Mouse (Mus musculus) testis, adult 2 months (tissue): ENCODE data around the gene Gale. TPM values are rescaled to one million over a fixed set of nuclear protein-coding genes. Genes with fewer than 3 reads are reported as not detected.

Experiments used
- H3K27ac ChIP-seq: fragments of 200-500 bp; 2 replicates; pipeline ENCODE4 v1.5.1; 2012; ENCODE audit warnings: low read depth, low read length; ENCODE audit not compliant: control insufficient read depth, insufficient read depth
- H3K27me3 ChIP-seq: fragments of 200-500 bp; 2 replicates; pipeline ENCODE4 v1.6.1; 2012; ENCODE audit warnings: mild to moderate bottlenecking, low read length, moderate library complexity; ENCODE audit not compliant: control insufficient read depth, insufficient read depth
- H3K36me3 ChIP-seq: fragments of 200-500 bp; 2 replicates; pipeline ENCODE4 v1.6.1; 2012; ENCODE audit warnings: mild to moderate bottlenecking, low read length; ENCODE audit not compliant: control insufficient read depth, insufficient read depth
- H3K4me1 ChIP-seq: fragments of 200-500 bp; 2 replicates; pipeline ENCODE4 v1.6.1; 2012; ENCODE audit warnings: low read length; ENCODE audit not compliant: control insufficient read depth, insufficient read depth
- H3K4me3 ChIP-seq: fragments of 200-500 bp; 2 replicates; pipeline ENCODE4 v1.5.1; 2012; ENCODE audit warnings: low read depth, mild to moderate bottlenecking, low read length, moderate library complexity, mixed read lengths; ENCODE audit not compliant: control insufficient read depth
- CTCF ChIP-seq: fragments of 200-500 bp; IDR thresholded peaks from 2 replicates; pipeline ENCODE4 v1.5.1; 2012; ENCODE audit warnings: low read depth, mild to moderate bottlenecking, inconsistent platforms, low read length, moderate library complexity; ENCODE audit not compliant: control insufficient read depth, insufficient read depth, insufficient replicate concordance
- POLR2A ChIP-seq: fragments of 200-500 bp; IDR thresholded peaks from 2 replicates; pipeline ENCODE4 v1.6.1; 2012; ENCODE audit warnings: low read depth, mild to moderate bottlenecking, inconsistent platforms, low read length, moderate library complexity; ENCODE audit not compliant: control insufficient read depth
- polyA plus RNA-seq: library from polyadenylated mRNA; depleted of rRNA; stranded (reverse); fragments of >200 nt; gene quantifications from 2 replicates; pipeline ENCODE4 v1.2.3, GENCODE M21; 2012

Gene Gale
- polyA plus RNA-seq, 1 experiment = 8.9 TPM

GRCm38 (mm10) chr4:135953179-135953578 lies 10.3 kb upstream of the Gale start:
- Histone ChIP-seq H3K27ac (no peak overlapping the region), H3K4me1 (peaks cover 2% of the 10 kb centered on the region; the same call in 1 of the 2 replicates), H3K27me3 (no peaks in the 10 kb centered on the region), H3K36me3 (no peaks in the 10 kb centered on the region), H3K4me3 (no peak overlapping the region)
- TF ChIP-seq POLR2A = no peak
- no peak for TF ChIP-seq CTCF

GRCm38 (mm10) chr4:135954241-135954640 lies 9.3 kb upstream of the Gale start:
- peaks cover 2% of the 10 kb centered on the region; the same call in 1 of the 2 replicates for H3K4me1 ChIP-seq
- H3K27me3 ChIP-seq = no peaks in the 10 kb centered on the region
- no peak overlapping the region for H3K4me3 ChIP-seq
- no peaks in the 10 kb centered on the region for H3K36me3 ChIP-seq
- H3K27ac ChIP-seq = no peak overlapping the region
- TF ChIP-seq CTCF (peak; percentile 89; the same call in 1 of the 2 replicates), POLR2A (no peak)

GRCm38 (mm10) chr4:135955886-135956285 lies 7.6 kb upstream of the Gale start:
- no peaks in the 10 kb centered on the region for H3K36me3 ChIP-seq

GRCm38 (mm10) chr4:135958354-135958753 lies 5.2 kb upstream of the Gale start:
- H3K36me3 ChIP-seq = no peaks in the 10 kb centered on the region
- no peaks in the 10 kb centered on the region for H3K27me3 ChIP-seq
- TF ChIP-seq POLR2A = no peak
- no peak for TF ChIP-seq CTCF
- no peak overlapping the region for H3K27ac ChIP-seq
- H3K4me1 ChIP-seq = no peaks in the 10 kb centered on the region
- no peak overlapping the region for H3K4me3 ChIP-seq

More at GRCm38 (mm10) chr4:135955886-135956285, 7.6 kb upstream of the Gale start:
- TF ChIP-seq POLR2A (no peak), CTCF (no peak)
- H3K4me1 ChIP-seq = peaks cover 2% of the 10 kb centered on the region; the same call in 1 of the 2 replicates
- no peak overlapping the region for H3K27ac ChIP-seq
- no peak overlapping the region for H3K4me3 ChIP-seq
- no peaks in the 10 kb centered on the region for H3K27me3 ChIP-seq

GRCm38 (mm10) chr4:135960717-135961116 lies 2.8 kb upstream of the Gale start:
- Histone ChIP-seq H3K4me3 (no peak overlapping the region), H3K27me3 (no peaks in the 10 kb centered on the region), H3K27ac (no peak overlapping the region), H3K36me3 (no peaks in the 10 kb centered on the region), H3K4me1 (peaks cover 9% of the 10 kb centered on the region)
- TF ChIP-seq CTCF (peak; percentile 96; the same call in 1 of the 2 replicates), POLR2A (no peak)

- TF ChIP-seq CTCF (no peak), POLR2A (no peak)
- Histone ChIP-seq H3K4me1 (peaks cover 9% of the 10 kb centered on the region), H3K27ac (no peak overlapping the region), H3K4me3 (no peak overlapping the region), H3K36me3 (no peaks in the 10 kb centered on the region), H3K27me3 (no peaks in the 10 kb centered on the region)
Observed at GRCm38 (mm10) chr4:135961709-135962108, 1.8 kb upstream of the Gale start.

GRCm38 (mm10) chr4:135962198-135962597 lies 1.3 kb upstream of the Gale start:
- Histone ChIP-seq H3K36me3 (no peaks in the 10 kb centered on the region), H3K27ac (no peak overlapping the region), H3K4me3 (no peak overlapping the region), H3K27me3 (no peaks in the 10 kb centered on the region), H3K4me1 (peaks cover 9% of the 10 kb centered on the region)
- TF ChIP-seq CTCF (no peak), POLR2A (no peak)

GRCm38 (mm10) chr4:135962946-135963345 lies 581 bp upstream of the Gale start:
- Histone ChIP-seq H3K36me3 (no peaks in the 10 kb centered on the region), H3K27ac (peak overlapping the region; percentile 80), H3K27me3 (no peaks in the 10 kb centered on the region), H3K4me1 (peaks cover 9% of the 10 kb centered on the region), H3K4me3 (peak overlapping the region; percentile 86)
- no peak for TF ChIP-seq CTCF
- TF ChIP-seq POLR2A = no peak
